Mouse (Mus musculus) limb, embryonic 11.5 days (tissue): Measurements from ENCODE around the gene Usp6nl. TPM values are rescaled to one million over a fixed set of nuclear protein-coding genes. Genes with fewer than 3 reads are reported as not detected.
A peak's percentile ranks its signal among the peaks of the same experiment; 100 is the strongest.

Experiments used
- ATAC-seq: fragments of 200-750 bp; cut with Nextera tagmentation; 2 replicates; pipeline ENCODE4 v1.8.0; 2017; ENCODE audit warnings: low read depth; ENCODE audit not compliant: insufficient number of reproducible peaks, low FRiP score, low TSS enrichment
- DNase-seq: peaks from one replicate; pipeline ENCODE4 v3.0.0-alpha.2; 2015; ENCODE audit warnings: low spot score
- H3K27ac ChIP-seq: fragments of 300-500 bp; sonication (generic); replicated peaks from 2 replicates; pipeline ENCODE4 v1.5.1; 2014; ENCODE audit warnings: low read depth, mild to moderate bottlenecking, low read length
- H3K27me3 ChIP-seq: fragments of 300-500 bp; sonication (generic); 2 replicates; pipeline ENCODE4 v1.6.1; 2014; ENCODE audit warnings: mild to moderate bottlenecking, low read length, mixed read lengths; ENCODE audit not compliant: control insufficient read depth, insufficient read depth
- H3K36me3 ChIP-seq: fragments of 300-500 bp; sonication (generic); 2 replicates; pipeline ENCODE4 v1.6.1; 2014; ENCODE audit warnings: mild to moderate bottlenecking, low read length, moderate library complexity, mixed read lengths; ENCODE audit not compliant: control insufficient read depth, insufficient read depth
- H3K4me1 ChIP-seq: fragments of 300-500 bp; sonication (generic); 2 replicates; pipeline ENCODE4 v1.6.1; 2014; ENCODE audit warnings: low read length, mixed read lengths; ENCODE audit not compliant: control insufficient read depth, insufficient read depth
- H3K4me2 ChIP-seq: fragments of 300-500 bp; sonication (generic); 2 replicates; pipeline ENCODE4 v1.6.1; 2014; ENCODE audit warnings: low read depth, mild to moderate bottlenecking, moderate library complexity; ENCODE audit not compliant: severe bottlenecking
- H3K4me3 ChIP-seq: fragments of 300-500 bp; sonication (generic); 2 replicates; pipeline ENCODE4 v1.5.1; 2014; ENCODE audit warnings: low read depth, low read length
- H3K9ac ChIP-seq: fragments of 300-500 bp; sonication (generic); 2 replicates; pipeline ENCODE4 v1.6.1; 2014; ENCODE audit warnings: mild to moderate bottlenecking, low read length
- H3K9me3 ChIP-seq: fragments of 300-500 bp; sonication (generic); 2 replicates; pipeline ENCODE4 v1.6.1; 2016; ENCODE audit warnings: low read length; ENCODE audit not compliant: control insufficient read depth
- WGBS: fragments of 180-500 bp; shearing (Covaris S2); extraction: QIAGEN DNeasy Blood & Tissue Kit; methylation state at CpG from one replicate; pipeline ENCODE4 v1.1.7; 2014; 5-methylcytosine and 5-hydroxymethylcytosine counted together
- polyA plus RNA-seq: library from polyadenylated mRNA; unstranded; fragments of >200 nt; fragmentation: Nextera tagmentation; extraction: Ambion mirVana; gene quantifications from 2 replicates; pipeline ENCODE4 v1.2.1, GENCODE M21; 2014

Gene Usp6nl
- polyA plus RNA-seq, 1 experiment from 2014 or later = 15.6 TPM

- no peak overlapping the region for H3K9ac ChIP-seq
- H3K36me3 ChIP-seq = no peaks in the 10 kb centered on the region
- 40% methylated on average over 13 of the region's 13 CpGs for WGBS
- no peaks in the 10 kb centered on the region for H3K27me3 ChIP-seq
- no peak for ATAC-seq
- H3K4me1 ChIP-seq = peaks cover 16% of the 10 kb centered on the region
- H3K27ac ChIP-seq = no peak overlapping the region
- no peak overlapping the region for H3K4me3 ChIP-seq
- peak; percentile 41 for DNase-seq
- H3K9me3 ChIP-seq = no peaks in the 10 kb centered on the region
- H3K4me2 ChIP-seq = no peak overlapping the region
These were observed 156.5 kb downstream of the Usp6nl start for GRCm38 (mm10) chr2:6478966-6479391.

GRCm38 (mm10) chr2:6479620-6480019 lies 157.2 kb downstream of the Usp6nl start:
- Histone ChIP-seq H3K9me3 (no peaks in the 10 kb centered on the region), H3K27ac (no peak overlapping the region), H3K36me3 (no peaks in the 10 kb centered on the region), H3K27me3 (no peaks in the 10 kb centered on the region), H3K4me1 (peaks cover 16% of the 10 kb centered on the region), H3K9ac (no peak overlapping the region), H3K4me2 (no peak overlapping the region), H3K4me3 (no peak overlapping the region)
- ATAC-seq (no peak), DNase-seq (no peak)
- WGBS = 61% methylated on average over 5 of the region's 5 CpGs

- no peak overlapping the region for H3K4me3 ChIP-seq
- no peak overlapping the region for H3K27ac ChIP-seq
- H3K27me3 ChIP-seq = no peaks in the 10 kb centered on the region
- H3K9ac ChIP-seq = no peak overlapping the region
- DNase-seq (no peak), ATAC-seq (no peak)
- 88% methylated on average over 8 of the region's 8 CpGs for WGBS
- H3K4me2 ChIP-seq = no peak overlapping the region
- no peaks in the 10 kb centered on the region for H3K36me3 ChIP-seq
- no peaks in the 10 kb centered on the region for H3K9me3 ChIP-seq
- peaks cover 16% of the 10 kb centered on the region for H3K4me1 ChIP-seq
These were observed 159.5 kb downstream of the Usp6nl start for GRCm38 (mm10) chr2:6481966-6482365.

GRCm38 (mm10) chr2:6482411-6482810 lies 159.9 kb downstream of the Usp6nl start:
- DNase-seq (no peak), ATAC-seq (no peak)
- Histone ChIP-seq H3K4me3 (no peak overlapping the region), H3K36me3 (no peaks in the 10 kb centered on the region), H3K27me3 (no peaks in the 10 kb centered on the region), H3K4me1 (peaks cover 16% of the 10 kb centered on the region), H3K4me2 (no peak overlapping the region), H3K27ac (no peak overlapping the region), H3K9me3 (no peaks in the 10 kb centered on the region), H3K9ac (no peak overlapping the region)
- 65% methylated on average over 3 of the region's 3 CpGs for WGBS

GRCm38 (mm10) chr2:6483081-6483992 lies 160.9 kb downstream of the Usp6nl start:
- 45% methylated on average over 8 of the region's 8 CpGs for WGBS

GRCm38 (mm10) chr2:6484179-6484578 lies 161.7 kb downstream of the Usp6nl start:
- no peak overlapping the region for H3K9ac ChIP-seq
- no peaks in the 10 kb centered on the region for H3K9me3 ChIP-seq
- H3K27me3 ChIP-seq = no peaks in the 10 kb centered on the region
- H3K4me1 ChIP-seq = peaks cover 9% of the 10 kb centered on the region
- no peak overlapping the region for H3K27ac ChIP-seq
- DNase-seq (no peak), ATAC-seq (no peak)
- 76% methylated on average over 3 of the region's 3 CpGs for WGBS
- H3K4me2 ChIP-seq = no peak overlapping the region
- H3K36me3 ChIP-seq = no peaks in the 10 kb centered on the region
- H3K4me3 ChIP-seq = no peak overlapping the region

More at GRCm38 (mm10) chr2:6483081-6483992, 160.9 kb downstream of the Usp6nl start:
- Histone ChIP-seq H3K36me3 (no peaks in the 10 kb centered on the region), H3K27me3 (no peaks in the 10 kb centered on the region), H3K4me2 (no peak overlapping the region), H3K27ac (peak overlapping the region; percentile 37), H3K4me3 (no peak overlapping the region), H3K4me1 (peaks cover 16% of the 10 kb centered on the region), H3K9me3 (no peaks in the 10 kb centered on the region), H3K9ac (no peak overlapping the region)
- DNase-seq = no peak
- ATAC-seq = peak; percentile 83

- no peak overlapping the region for H3K4me2 ChIP-seq
- H3K27ac ChIP-seq = no peak overlapping the region
- no peak for DNase-seq
- peaks cover 9% of the 10 kb centered on the region; the same call in 1 of the 2 replicates for H3K4me1 ChIP-seq
- H3K9ac ChIP-seq = no peak overlapping the region
- no peaks in the 10 kb centered on the region for H3K9me3 ChIP-seq
- WGBS = 87% methylated on average over 10 of the region's 10 CpGs
- no peak for ATAC-seq
- H3K4me3 ChIP-seq = no peak overlapping the region
- H3K27me3 ChIP-seq = no peaks in the 10 kb centered on the region
- H3K36me3 ChIP-seq = no peaks in the 10 kb centered on the region
These were observed 165.4 kb downstream of the Usp6nl start for GRCm38 (mm10) chr2:6487566-6488488.

- Histone ChIP-seq H3K27ac (no peak overlapping the region), H3K4me2 (no peak overlapping the region), H3K36me3 (no peaks in the 10 kb centered on the region), H3K27me3 (no peaks in the 10 kb centered on the region), H3K4me3 (no peak overlapping the region), H3K4me1 (peaks cover 3% of the 10 kb centered on the region; the same call in 1 of the 2 replicates), H3K9me3 (no peaks in the 10 kb centered on the region), H3K9ac (no peak overlapping the region)
- 87% methylated on average over 14 of the region's 14 CpGs for WGBS
- no peak for DNase-seq
- no peak for ATAC-seq
These were observed 166.1 kb downstream of the Usp6nl start for GRCm38 (mm10) chr2:6488489-6489056.
